Mouse (Mus musculus) heart, postnatal 0 days (tissue): ENCODE data around the gene Dmkn. TPM values are rescaled to one million over a fixed set of nuclear protein-coding genes. Genes with fewer than 3 reads are reported as not detected.

Experiments
- ATAC-seq: fragments of 200-750 bp; cut with Nextera tagmentation; 2 replicates; pipeline ENCODE4 v1.8.0; 2017; ENCODE audit warnings: low read depth, moderate number of reproducible peaks, moderate library complexity; ENCODE audit not compliant: insufficient read depth
- DNase-seq: peaks from one replicate; pipeline ENCODE4 v3.0.0-alpha.2; 2016; ENCODE audit warnings: low spot score
- H3K27ac ChIP-seq: fragments of 300-500 bp; sonication (generic); 2 replicates; pipeline ENCODE4 v1.5.1; 2014; ENCODE audit warnings: low read depth, mild to moderate bottlenecking
- H3K27me3 ChIP-seq: fragments of 300-500 bp; sonication (generic); 2 replicates; pipeline ENCODE4 v1.6.1; 2014; ENCODE audit warnings: low read length, mixed read lengths; ENCODE audit not compliant: control insufficient read depth, insufficient read depth
- H3K36me3 ChIP-seq: fragments of 300-500 bp; sonication (generic); replicated peaks from 2 replicates; pipeline ENCODE4 v1.6.1; 2014; ENCODE audit warnings: low read length, mixed read lengths; ENCODE audit not compliant: control insufficient read depth, insufficient read depth
- H3K4me1 ChIP-seq: fragments of 300-500 bp; sonication (generic); 2 replicates; pipeline ENCODE4 v1.6.1; 2014; ENCODE audit warnings: antibody characterized with exemption; ENCODE audit not compliant: control insufficient read depth, insufficient read depth
- H3K4me2 ChIP-seq: fragments of 300-500 bp; sonication (generic); 2 replicates; pipeline ENCODE4 v1.6.1; 2014; ENCODE audit warnings: low read depth, mild to moderate bottlenecking, low read length, moderate library complexity
- H3K4me3 ChIP-seq: fragments of 300-500 bp; sonication (generic); 2 replicates; pipeline ENCODE4 v1.5.1; 2014; ENCODE audit warnings: low read depth, low read length
- H3K9ac ChIP-seq: fragments of 300-500 bp; sonication (generic); replicated peaks from 2 replicates; pipeline ENCODE4 v1.6.1; 2014; ENCODE audit warnings: low read depth, low read length, mixed read lengths
- H3K9me3 ChIP-seq: fragments of 300-500 bp; sonication (generic); replicated peaks from 2 replicates; pipeline ENCODE4 v1.6.1; 2016; ENCODE audit warnings: low read length; ENCODE audit not compliant: control insufficient read depth
- CTCF ChIP-seq: IDR thresholded peaks from 2 replicates; pipeline ENCODE4 v1.5.1; 2016; ENCODE audit warnings: antibody characterized with exemption, control low read depth, low read depth
- EP300 ChIP-seq: IDR thresholded peaks from 2 replicates; pipeline ENCODE4 v1.6.1; 2016; ENCODE audit warnings: antibody characterized with exemption, low read depth
- WGBS: fragments of 180-500 bp; shearing (Covaris S2); extraction: QIAGEN DNeasy Blood & Tissue Kit; methylation state at CpG from one replicate; pipeline ENCODE4 v1.1.7; 2014; 5-methylcytosine and 5-hydroxymethylcytosine counted together
- polyA plus RNA-seq: library from polyadenylated mRNA; unstranded; fragments of >200 nt; fragmentation: Nextera tagmentation; extraction: Ambion mirVana; gene quantifications from 2 replicates; pipeline ENCODE4 v1.2.1, GENCODE M21; 2015
- total RNA-seq: library from RNA; depleted of rRNA; stranded (reverse); fragments of >200 nt; gene quantifications from 2 replicates; pipeline ENCODE4 v1.2.3, GENCODE M21; 2014; ENCODE audit warnings: low replicate concordance; rRNA removed

The Dmkn gene
- 1.1 and 8.1 TPM in 2 replicates for total RNA-seq
- 10.4 and 13.8 TPM in 2 replicates for polyA plus RNA-seq

- Histone ChIP-seq H3K9me3 (no peaks in the 10 kb centered on the region), H3K4me1 (no peaks in the 10 kb centered on the region), H3K27me3 (0 out of 2 replicates have a peak, but pooled peaks cover 4% of the 10 kb centered on the region), H3K36me3 (no peaks in the 10 kb centered on the region), H3K4me3 (no peak within 1 kb of the TSS), H3K9ac (no peak within 1 kb of the TSS), H3K4me2 (no peak within 1 kb of the TSS), H3K27ac (no peak within 1 kb of the TSS)
- no peak for ATAC-seq
- DNase-seq = no peak
- TF ChIP-seq CTCF (no peak), EP300 (no peak)
- 63% methylated on average over 5 of the region's 5 CpGs for WGBS
Observed at GRCm38 (mm10) chr7:30763456-30763855, at the start of gene Dmkn. Gene Dmkn, plus strand, starts transcription at chr7:30763756.

- Histone ChIP-seq H3K4me1 (peaks cover 8% of the 10 kb centered on the region), H3K4me3 (peak overlapping the region; percentile 1), H3K4me2 (peak overlapping the region; percentile 44), H3K27ac (no peak overlapping the region), H3K27me3 (peaks cover 14% of the 10 kb centered on the region), H3K9me3 (no peaks in the 10 kb centered on the region), H3K9ac (no peak overlapping the region), H3K36me3 (no peaks in the 10 kb centered on the region)
- TF ChIP-seq EP300 (no peak), CTCF (no peak)
- DNase-seq (peak; percentile 21), ATAC-seq (peak; percentile 81)
- WGBS = 4% methylated on average over 43 of the region's 43 CpGs
Observed at GRCm38 (mm10) chr7:30717006-30717715, 46.4 kb upstream of the Dmkn start.

- no peak for TF ChIP-seq CTCF
- no peak for TF ChIP-seq EP300
- H3K27me3 ChIP-seq = peaks cover 14% of the 10 kb centered on the region
- no peak overlapping the region for H3K27ac ChIP-seq
- H3K36me3 ChIP-seq = no peaks in the 10 kb centered on the region
- peak overlapping the region; percentile 1 for H3K4me3 ChIP-seq
- DNase-seq (no peak), ATAC-seq (no peak)
- H3K9me3 ChIP-seq = no peaks in the 10 kb centered on the region
- H3K9ac ChIP-seq = no peak overlapping the region
- H3K4me1 ChIP-seq = peaks cover 8% of the 10 kb centered on the region
- H3K4me2 ChIP-seq = peak overlapping the region; percentile 44
- WGBS = 16% methylated on average over 14 of the region's 14 CpGs
Observed at GRCm38 (mm10) chr7:30717716-30718046, 45.9 kb upstream of the Dmkn start.

- ATAC-seq = no peak
- H3K4me2 ChIP-seq = no peak overlapping the region
- no peaks in the 10 kb centered on the region for H3K9me3 ChIP-seq
- H3K27me3 ChIP-seq = peaks cover 14% of the 10 kb centered on the region
- no peaks in the 10 kb centered on the region for H3K36me3 ChIP-seq
- H3K27ac ChIP-seq = no peak overlapping the region
- no peak overlapping the region for H3K4me3 ChIP-seq
- no peak for DNase-seq
- WGBS = 89% methylated on average over 5 of the region's 5 CpGs
- H3K4me1 ChIP-seq = peaks cover 8% of the 10 kb centered on the region
- TF ChIP-seq EP300 = no peak
- TF ChIP-seq CTCF = no peak
- H3K9ac ChIP-seq = no peak overlapping the region
Observed at GRCm38 (mm10) chr7:30719669-30720068, 43.9 kb upstream of the Dmkn start.

- DNase-seq = no peak
Observed at GRCm38 (mm10) chr7:30721286-30721685, 42.3 kb upstream of the Dmkn start.

More at GRCm38 (mm10) chr7:30721286-30721685, 42.3 kb upstream of the Dmkn start:
- Histone ChIP-seq H3K4me2 (no peak overlapping the region), H3K9me3 (no peaks in the 10 kb centered on the region), H3K4me3 (no peak overlapping the region), H3K4me1 (peaks cover 8% of the 10 kb centered on the region), H3K27me3 (peaks cover 12% of the 10 kb centered on the region), H3K27ac (no peak overlapping the region), H3K9ac (no peak overlapping the region), H3K36me3 (peaks cover 3% of the 10 kb centered on the region; the same call in 1 of the 2 replicates)
- no peak for ATAC-seq
- no peak for TF ChIP-seq CTCF
- TF ChIP-seq EP300 = no peak
- 81% methylated on average over 7 of the region's 7 CpGs for WGBS
